Mouse (Mus musculus) olfactory bulb, adult 2 months (tissue): ENCODE results near the gene Crmp1. TPM values are rescaled to one million over a fixed set of nuclear protein-coding genes. Genes with fewer than 3 reads are reported as not detected.

Experiments
- H3K27ac ChIP-seq: fragments of 200-500 bp; 2 replicates; pipeline ENCODE4 v1.5.1; 2012; ENCODE audit warnings: low read depth, low read length; ENCODE audit not compliant: insufficient read depth
- H3K4me1 ChIP-seq: fragments of 200-500 bp; 2 replicates; pipeline ENCODE4 v1.6.1; 2012; ENCODE audit warnings: low read length; ENCODE audit not compliant: control insufficient read depth, insufficient read depth
- H3K4me3 ChIP-seq: fragments of 200-500 bp; 2 replicates; pipeline ENCODE4 v1.5.1; 2012; ENCODE audit warnings: mild to moderate bottlenecking, low read depth, low read length, moderate library complexity; ENCODE audit not compliant: insufficient read depth
- CTCF ChIP-seq: fragments of 200-500 bp; IDR thresholded peaks from 2 replicates; pipeline ENCODE4 v1.5.1; 2012; ENCODE audit warnings: low read depth, mild to moderate bottlenecking, low read length, moderate library complexity; ENCODE audit not compliant: insufficient read depth
- POLR2A ChIP-seq: fragments of 200-500 bp; IDR thresholded peaks from 2 replicates; pipeline ENCODE4 v1.6.1; 2012; ENCODE audit warnings: mild to moderate bottlenecking, low read depth, low read length, moderate library complexity; ENCODE audit not compliant: insufficient read depth
- WGBS: fragments of 180-500 bp; shearing (Covaris S2); methylation state at CpG from one replicate; pipeline ENCODE4 v1.1.7; 2018; 5-methylcytosine and 5-hydroxymethylcytosine counted together
- polyA plus RNA-seq: library from polyadenylated mRNA; stranded (reverse); fragments of >200 nt; gene quantifications from 2 replicates; pipeline ENCODE4 v1.2.4, GENCODE M21; 2012; ENCODE audit warnings: low replicate concordance; ENCODE audit not compliant: missing spikeins, insufficient read depth, insufficient read length

Gene Crmp1
- polyA plus RNA-seq, 1 experiment = not detected

DNA sequence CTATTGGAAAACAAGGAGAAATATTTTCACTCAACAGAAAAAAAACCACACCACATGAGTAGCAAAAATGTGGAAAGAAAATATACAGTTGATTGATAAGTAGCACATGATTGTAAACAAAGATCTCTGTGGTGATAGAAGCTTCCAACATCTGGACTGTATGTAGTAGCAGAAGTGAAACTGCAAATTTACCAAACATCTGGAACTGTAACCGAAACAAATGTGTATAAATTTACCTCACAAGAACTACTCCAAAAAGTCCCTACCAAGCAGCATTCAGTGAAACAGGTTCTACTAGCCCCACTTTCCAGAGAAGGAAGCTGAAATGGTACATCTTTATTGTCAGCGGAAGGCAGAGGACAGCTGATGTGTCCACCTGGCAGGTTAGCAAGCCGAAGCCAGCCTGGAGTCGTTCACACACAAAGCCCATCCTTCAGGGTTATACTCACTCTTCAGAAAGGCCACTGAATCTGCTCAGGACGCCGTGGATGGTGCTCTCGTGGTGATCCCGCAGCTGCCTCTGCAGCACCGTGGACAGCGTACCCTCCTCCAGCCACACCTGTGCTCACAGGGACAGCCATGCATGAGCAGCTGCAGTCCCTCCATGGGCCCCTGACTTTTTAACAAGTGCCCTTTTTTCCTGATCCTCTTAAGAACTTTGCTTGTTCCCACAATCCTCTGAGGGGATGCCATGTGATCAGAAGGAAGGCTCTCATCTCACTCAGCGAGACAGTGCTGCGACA, 71.4 kb downstream of the Crmp1 start:
- H3K4me3 ChIP-seq = no peak overlapping the region
- H3K4me1 ChIP-seq = no peaks in the 10 kb centered on the region
- no peak overlapping the region for H3K27ac ChIP-seq
- WGBS = 94% methylated on average over 12 of the region's 12 CpGs
- no peak for TF ChIP-seq POLR2A
- TF ChIP-seq CTCF = no peak

DNA sequence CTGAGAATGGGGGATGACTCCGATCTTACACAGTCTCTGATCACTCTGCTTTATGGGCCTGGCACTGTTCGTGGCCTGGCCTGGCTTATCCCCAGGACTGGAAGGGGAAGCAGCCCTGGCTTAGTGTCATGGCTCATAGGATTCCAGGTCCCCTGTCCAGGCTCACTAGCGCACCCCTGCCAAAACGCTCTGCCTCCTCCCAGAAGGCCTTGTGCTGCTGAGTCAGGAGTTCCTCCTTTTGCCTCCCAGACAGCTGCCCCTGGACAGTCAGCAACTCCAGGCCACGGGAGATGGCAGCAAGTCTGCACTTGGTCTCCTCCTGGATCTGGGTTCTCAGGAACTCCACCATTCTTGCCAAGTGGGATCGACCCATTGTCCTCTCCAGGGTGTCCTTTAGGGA, 77.0 kb downstream of the Crmp1 start:
- TF ChIP-seq CTCF (no peak), POLR2A (no peak)
- WGBS = 93% methylated on average over 6 of the region's 6 CpGs
- Histone ChIP-seq H3K4me3 (no peak overlapping the region), H3K4me1 (no peaks in the 10 kb centered on the region), H3K27ac (no peak overlapping the region)

DNA sequence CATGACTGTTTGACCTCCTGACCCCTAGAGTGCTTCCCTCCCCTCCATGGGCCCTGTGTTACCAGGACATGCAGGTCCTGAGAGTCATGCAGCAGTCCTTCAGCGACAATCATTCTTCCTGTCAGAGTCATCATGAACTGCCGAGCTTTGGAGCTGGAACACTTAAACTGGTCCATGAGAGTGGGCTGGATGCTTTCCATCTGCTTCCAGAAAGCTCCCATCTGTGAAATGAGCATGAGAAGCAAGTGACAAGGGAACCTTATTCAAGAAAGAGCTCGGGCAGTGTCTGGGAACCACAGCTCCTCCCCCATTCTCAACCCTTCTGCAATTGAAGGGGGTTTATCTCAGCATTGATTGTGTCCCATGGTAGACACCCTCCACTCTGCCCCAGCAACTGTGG, 78.4 kb downstream of the Crmp1 start:
- WGBS = 85% methylated on average over 3 of the region's 3 CpGs
- H3K4me3 ChIP-seq = no peak overlapping the region
- H3K27ac ChIP-seq = no peak overlapping the region
- no peak for TF ChIP-seq POLR2A
- H3K4me1 ChIP-seq = no peaks in the 10 kb centered on the region

DNA sequence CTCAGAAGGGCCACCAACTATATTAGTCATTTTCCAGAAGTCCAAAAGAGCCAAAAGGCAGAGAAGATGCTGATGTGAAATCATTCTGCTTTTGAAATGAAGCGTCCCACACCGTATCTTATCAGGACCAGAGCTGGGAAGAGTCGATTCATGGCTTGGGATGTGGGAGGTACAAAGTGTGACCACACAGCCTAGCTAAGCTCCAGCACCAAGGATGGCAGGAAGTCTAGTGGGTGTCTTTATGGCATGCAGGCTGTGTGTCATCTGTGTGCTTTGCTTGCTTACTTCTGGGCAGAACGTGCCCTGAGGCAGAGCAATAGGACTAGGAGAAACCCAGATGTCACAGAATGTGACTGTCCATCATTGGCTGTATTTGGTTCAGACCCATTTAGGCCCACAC, 79.0 kb downstream of the Crmp1 start:
- WGBS = 91% methylated on average over 4 of the region's 4 CpGs
- TF ChIP-seq POLR2A = no peak
- no peak for TF ChIP-seq CTCF

DNA sequence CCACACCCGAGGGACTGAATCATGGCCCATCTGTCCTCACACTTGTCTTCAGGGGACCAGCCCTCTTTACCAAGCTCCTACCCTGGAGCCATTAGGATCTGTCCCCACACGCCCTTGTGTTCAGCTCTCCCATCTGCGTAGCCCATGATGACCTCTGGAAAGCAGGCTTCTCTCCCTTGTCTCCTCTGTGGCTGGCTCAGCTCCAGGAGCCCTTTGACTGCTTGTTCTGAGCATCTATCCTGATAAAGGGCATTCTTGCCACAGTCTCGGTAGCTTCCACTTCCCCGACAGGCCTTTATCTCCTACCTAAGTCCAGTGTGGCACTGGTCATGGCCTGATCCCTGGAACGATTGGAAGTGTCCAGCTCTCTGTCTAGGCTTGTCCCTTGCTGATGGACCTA, 84.9 kb downstream of the Crmp1 start:
- WGBS = 91% methylated on average over 6 of the region's 6 CpGs
- H3K27ac ChIP-seq = no peak overlapping the region
- TF ChIP-seq POLR2A (no peak), CTCF (no peak)
- no peaks in the 10 kb centered on the region for H3K4me1 ChIP-seq
- no peak overlapping the region for H3K4me3 ChIP-seq

More for the DNA sequence above, 79.0 kb downstream of the Crmp1 start:
- H3K4me1 ChIP-seq = no peaks in the 10 kb centered on the region
- H3K27ac ChIP-seq = no peak overlapping the region
- H3K4me3 ChIP-seq = no peak overlapping the region

DNA sequence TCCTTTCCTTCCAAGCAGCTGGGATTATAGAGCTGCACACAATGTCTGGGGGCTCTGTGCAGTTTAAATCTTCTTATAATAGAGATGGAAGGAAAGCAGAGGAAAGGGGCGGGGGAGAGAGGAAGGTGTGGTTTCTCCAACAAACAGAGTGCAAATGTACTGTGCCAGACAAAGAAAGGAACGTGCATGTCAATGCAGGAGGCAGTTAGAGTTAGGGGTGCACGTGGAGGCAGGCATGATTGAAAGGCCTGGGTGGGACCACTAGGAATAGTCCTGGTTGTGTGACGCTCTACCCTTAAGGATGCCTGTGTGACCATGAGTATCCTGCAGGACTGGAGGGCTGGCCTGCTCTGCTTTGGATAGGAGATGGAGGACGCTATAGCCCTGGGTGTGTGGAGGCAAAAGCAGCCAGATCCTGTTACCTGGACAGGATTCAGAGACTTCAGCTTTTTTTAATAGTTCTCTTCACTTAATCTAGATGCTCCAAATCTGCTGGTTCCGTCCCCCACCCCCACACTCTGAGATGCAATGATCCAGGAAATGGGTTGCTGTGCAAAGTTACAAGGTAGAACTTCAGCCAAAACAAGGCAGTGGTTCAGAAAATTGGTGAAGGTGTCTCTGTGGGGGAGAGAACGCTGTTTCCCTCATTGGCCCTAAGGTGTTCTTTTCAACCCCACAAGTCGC, 88.9 kb downstream of the Crmp1 start:
- TF ChIP-seq CTCF (no peak), POLR2A (no peak)
- Histone ChIP-seq H3K27ac (no peak overlapping the region), H3K4me3 (no peak overlapping the region), H3K4me1 (no peaks in the 10 kb centered on the region)
- 85% methylated on average over 8 of the region's 8 CpGs for WGBS

DNA sequence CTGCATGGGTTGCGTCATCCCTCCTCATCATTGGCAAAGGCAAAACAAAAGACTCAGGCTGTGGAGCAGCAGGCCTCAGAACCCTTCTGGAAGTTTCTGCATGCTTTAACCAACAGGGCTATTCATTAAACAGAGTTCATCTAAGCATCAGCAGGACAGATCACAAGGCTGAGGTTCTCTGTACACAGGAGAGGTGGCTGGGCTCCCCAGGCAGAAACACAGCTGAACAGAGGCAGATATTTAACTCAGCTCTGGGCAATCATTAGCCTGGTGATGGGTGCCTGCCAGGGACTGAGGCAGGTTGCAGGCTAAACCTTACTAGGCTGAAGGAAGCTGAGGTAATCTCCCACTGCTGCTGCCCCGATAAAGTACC, 89.4 kb downstream of the Crmp1 start:
- WGBS = 98% methylated on average over 2 of the region's 2 CpGs
- TF ChIP-seq POLR2A (no peak), CTCF (no peak)
- Histone ChIP-seq H3K4me3 (no peak overlapping the region), H3K27ac (no peak overlapping the region), H3K4me1 (0 out of 2 replicates have a peak, but pooled peaks cover 1% of the 10 kb centered on the region)

DNA sequence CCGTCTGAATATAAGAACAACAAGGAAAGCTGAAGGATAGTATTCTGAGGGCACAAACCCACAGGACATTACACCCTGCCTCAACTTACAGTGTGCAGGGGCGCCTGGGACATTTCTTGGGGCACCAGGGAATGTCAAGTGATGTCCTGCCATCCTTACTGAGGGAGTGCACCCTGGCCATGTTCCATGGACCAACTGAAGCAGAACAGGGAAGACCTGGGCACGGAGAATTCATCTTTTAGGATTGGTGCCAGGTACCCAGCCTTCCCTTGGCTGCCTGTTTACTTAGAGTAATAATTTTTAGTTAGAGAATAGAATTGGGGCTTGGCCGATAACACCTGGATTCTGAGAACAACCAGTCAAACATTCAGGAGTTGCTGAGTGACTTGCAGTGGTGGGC, 90.3 kb downstream of the Crmp1 start:
- 91% methylated on average over 4 of the region's 4 CpGs for WGBS
- TF ChIP-seq CTCF = no peak
- no peak for TF ChIP-seq POLR2A
- Histone ChIP-seq H3K4me1 (peaks cover 6% of the 10 kb centered on the region), H3K4me3 (no peak overlapping the region), H3K27ac (no peak overlapping the region)

DNA sequence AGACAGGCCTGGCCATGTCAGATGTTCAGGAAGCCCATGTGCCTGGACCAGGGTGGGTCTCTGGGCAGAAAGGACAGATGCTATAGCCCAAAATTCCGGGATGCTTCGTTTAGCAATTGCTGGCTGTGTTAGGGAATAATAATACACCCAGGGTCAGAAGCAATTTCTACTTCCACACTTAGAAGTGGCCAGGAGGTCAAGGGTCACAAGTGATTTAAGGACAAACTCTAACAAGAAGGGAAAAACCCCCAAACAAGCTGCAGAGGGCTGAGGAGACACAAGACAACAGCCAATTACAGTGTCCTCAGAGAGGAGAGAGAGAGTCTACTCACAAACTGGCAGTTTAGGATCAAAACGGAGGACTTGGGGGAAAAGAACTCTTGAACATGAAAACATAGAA, 93.3 kb downstream of the Crmp1 start:
- H3K27ac ChIP-seq = no peak overlapping the region
- H3K4me1 ChIP-seq = peaks cover 24% of the 10 kb centered on the region
- H3K4me3 ChIP-seq = no peak overlapping the region
- TF ChIP-seq POLR2A (no peak), CTCF (no peak)
- 76% methylated on average over 3 of the region's 3 CpGs for WGBS
